Mouse (Mus musculus): ENCODE measurements around the gene Arpc4. TPM values are rescaled to one million over a fixed set of nuclear protein-coding genes. Genes with fewer than 3 reads are reported as not detected.
A peak's percentile ranks its signal among the peaks of the same experiment; 100 is the strongest.

The Arpc4 gene
- polyA plus RNA-seq, 1 experiment from 2014 or later = 440 TPM

- Histone ChIP-seq H3K9me3 (ENCODE audit: control insufficient read depth, low read length) (no peaks in the 10 kb centered on the region), H3K9ac (ENCODE audit: low read depth, low read length) (peak overlapping the region; percentile 73), H3K4me1 (ENCODE audit: control insufficient read depth, insufficient read depth, low read depth, low read length) (peaks cover 7% of the 10 kb centered on the region), H3K4me3 (ENCODE audit: low read length) (peak overlapping the region; percentile 49), H3K36me3 (ENCODE audit: control insufficient read depth, insufficient read depth, low read length) (peaks cover 32% of the 10 kb centered on the region), H3K27me3 (replicated peaks; ENCODE audit: control insufficient read depth, insufficient read depth, low read length) (no peaks in the 10 kb centered on the region), H3K27ac (ENCODE audit: low read depth, low read length) (peak overlapping the region; percentile 81), H3K4me2 (ENCODE audit: low read length) (peak overlapping the region; percentile 80)
- peak; percentile 73; the same call in 1 of the 2 replicates for ATAC-seq
- WGBS = 22% methylated on average over 10 of the region's 10 CpGs
Observed at GRCm38 (mm10) chr6:113392015-113392386, 14.1 kb downstream of the Arpc4 start.

DNA sequence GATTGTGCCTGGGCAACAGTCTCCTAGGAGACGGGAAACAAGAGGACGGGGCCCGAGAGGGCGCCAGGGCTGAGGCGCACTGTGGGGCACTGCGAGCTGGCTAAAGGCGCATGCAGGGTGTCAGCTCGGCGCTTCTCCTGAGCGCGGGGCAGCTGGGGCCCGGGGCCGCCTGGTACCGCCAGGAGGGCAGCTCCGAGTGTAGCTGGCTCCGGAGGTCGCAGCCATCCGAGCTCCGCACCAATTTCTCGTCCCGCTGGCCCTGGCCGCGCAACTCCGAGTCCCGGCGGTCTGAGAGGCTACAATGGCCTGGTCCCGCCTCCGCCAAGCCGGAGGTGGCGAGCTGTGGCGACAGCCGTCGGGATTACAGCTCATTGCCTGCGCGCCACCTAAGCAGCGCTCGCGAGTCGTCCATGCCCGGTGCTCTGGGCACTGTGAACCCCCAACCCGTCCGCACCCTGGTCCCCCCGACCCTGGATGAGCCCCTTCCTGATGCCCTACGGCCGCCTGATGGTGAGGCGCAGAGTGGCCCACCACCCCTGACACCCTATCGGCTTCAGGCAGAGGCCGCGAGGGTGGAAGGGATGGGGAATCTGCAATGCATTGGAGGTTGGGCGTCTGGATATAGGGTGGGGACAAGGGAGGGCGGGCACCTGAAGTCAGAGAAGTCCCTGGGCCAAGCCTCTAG lies 14.6 kb downstream of the Arpc4 start:
- H3K4me3 ChIP-seq (ENCODE audit: low read length) = peak overlapping the region; percentile 49
- H3K4me1 ChIP-seq (ENCODE audit: control insufficient read depth, insufficient read depth, low read depth, low read length) = peaks cover 7% of the 10 kb centered on the region
- H3K9me3 ChIP-seq (ENCODE audit: control insufficient read depth, low read length) = no peaks in the 10 kb centered on the region
- H3K36me3 ChIP-seq (ENCODE audit: control insufficient read depth, insufficient read depth, low read length) = peaks cover 32% of the 10 kb centered on the region
- whole genome bisulfite sequencing = under 1% methylated on average over 42 of the region's 51 CpGs
- ATAC-seq = peak; percentile 93
- H3K9ac ChIP-seq (ENCODE audit: low read depth, low read length) = peak overlapping the region; percentile 73
- H3K27ac ChIP-seq (ENCODE audit: low read depth, low read length) = peak overlapping the region; percentile 81
- no peaks in the 10 kb centered on the region for H3K27me3 ChIP-seq (replicated peaks; ENCODE audit: control insufficient read depth, insufficient read depth, low read length)
- peak overlapping the region; percentile 80 for H3K4me2 ChIP-seq (ENCODE audit: low read length)

- H3K4me1 ChIP-seq (ENCODE audit: control insufficient read depth, insufficient read depth, low read depth, low read length) = peaks cover 7% of the 10 kb centered on the region
- 91% methylated on average over 6 of the region's 6 CpGs for whole genome bisulfite sequencing
- H3K9me3 ChIP-seq (ENCODE audit: control insufficient read depth, low read length) = no peaks in the 10 kb centered on the region
- ATAC-seq = no peak
- H3K27me3 ChIP-seq (replicated peaks; ENCODE audit: control insufficient read depth, insufficient read depth, low read length) = no peaks in the 10 kb centered on the region
- no peak overlapping the region for H3K4me2 ChIP-seq (ENCODE audit: low read length)
- no peak overlapping the region for H3K27ac ChIP-seq (ENCODE audit: low read depth, low read length)
- no peak overlapping the region for H3K4me3 ChIP-seq (ENCODE audit: low read length)
- H3K36me3 ChIP-seq (ENCODE audit: control insufficient read depth, insufficient read depth, low read length) = peaks cover 20% of the 10 kb centered on the region
- H3K9ac ChIP-seq (ENCODE audit: low read depth, low read length) = no peak overlapping the region
Observed at GRCm38 (mm10) chr6:113393951-113394350, 16.0 kb downstream of the Arpc4 start.

GRCm38 (mm10) chr6:113394811-113395210 lies 16.9 kb downstream of the Arpc4 start:
- Histone ChIP-seq H3K9ac (ENCODE audit: low read depth, low read length) (no peak overlapping the region), H3K27me3 (replicated peaks; ENCODE audit: control insufficient read depth, insufficient read depth, low read length) (no peaks in the 10 kb centered on the region), H3K27ac (ENCODE audit: low read depth, low read length) (no peak overlapping the region), H3K4me2 (ENCODE audit: low read length) (no peak overlapping the region), H3K9me3 (ENCODE audit: control insufficient read depth, low read length) (no peaks in the 10 kb centered on the region), H3K4me3 (ENCODE audit: low read length) (no peak overlapping the region), H3K36me3 (ENCODE audit: control insufficient read depth, insufficient read depth, low read length) (peaks cover 13% of the 10 kb centered on the region), H3K4me1 (ENCODE audit: control insufficient read depth, insufficient read depth, low read depth, low read length) (peaks cover 7% of the 10 kb centered on the region)
- 94% methylated on average over 11 of the region's 11 CpGs for WGBS
- ATAC-seq = no peak

GRCm38 (mm10) chr6:113395501-113395900 lies 17.6 kb downstream of the Arpc4 start:
- H3K36me3 ChIP-seq (ENCODE audit: control insufficient read depth, insufficient read depth, low read length) = peaks cover 9% of the 10 kb centered on the region
- no peaks in the 10 kb centered on the region for H3K27me3 ChIP-seq (replicated peaks; ENCODE audit: control insufficient read depth, insufficient read depth, low read length)
- 97% methylated on average over 6 of the region's 6 CpGs for WGBS
- no peak overlapping the region for H3K9ac ChIP-seq (ENCODE audit: low read depth, low read length)
- no peak overlapping the region for H3K4me3 ChIP-seq (ENCODE audit: low read length)
- H3K4me1 ChIP-seq (ENCODE audit: control insufficient read depth, insufficient read depth, low read depth, low read length) = peaks cover 7% of the 10 kb centered on the region
- ATAC-seq = no peak
- H3K4me2 ChIP-seq (ENCODE audit: low read length) = no peak overlapping the region
- no peak overlapping the region for H3K27ac ChIP-seq (ENCODE audit: low read depth, low read length)
- H3K9me3 ChIP-seq (ENCODE audit: control insufficient read depth, low read length) = no peaks in the 10 kb centered on the region

DNA sequence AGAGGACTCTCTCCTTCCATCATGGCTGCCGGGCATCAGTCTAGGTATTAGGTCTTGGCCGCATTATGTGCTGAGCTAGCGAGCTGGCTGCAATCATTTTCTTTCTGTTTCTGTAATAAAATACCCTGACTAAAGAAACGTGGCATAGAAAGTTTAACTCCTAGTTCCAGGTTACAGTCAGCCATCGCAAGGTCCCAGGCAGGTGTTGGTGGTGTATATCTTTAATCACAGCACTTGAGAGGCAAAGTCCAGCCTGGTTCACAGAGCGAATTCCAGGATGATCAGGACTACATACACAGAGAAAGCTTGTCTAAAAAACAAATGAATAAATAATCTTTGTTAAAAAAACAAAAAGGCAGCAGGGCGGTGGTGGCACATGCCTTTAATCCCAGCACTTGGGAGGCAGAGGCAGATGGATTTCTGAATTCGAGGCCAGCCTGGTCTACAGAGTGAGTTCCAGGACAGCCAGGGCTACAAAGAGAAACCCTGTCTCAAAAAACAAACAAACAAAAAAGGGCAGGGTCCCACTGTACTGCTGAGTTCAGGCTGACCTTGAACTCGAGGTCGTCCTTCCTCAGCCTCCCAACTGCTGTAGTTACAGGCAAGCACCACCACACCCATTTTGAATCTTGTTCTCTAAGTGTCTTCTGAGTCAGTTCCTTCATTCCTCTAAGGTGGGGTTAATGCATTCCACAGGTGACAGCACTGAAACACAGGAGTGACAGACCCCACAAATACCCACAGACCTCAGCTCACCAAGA lies 18.5 kb downstream of the Arpc4 start:
- Histone ChIP-seq H3K36me3 (ENCODE audit: control insufficient read depth, insufficient read depth, low read length) (peaks cover 5% of the 10 kb centered on the region; the same call in 1 of the 2 replicates), H3K27me3 (replicated peaks; ENCODE audit: control insufficient read depth, insufficient read depth, low read length) (no peaks in the 10 kb centered on the region), H3K4me3 (ENCODE audit: low read length) (no peak overlapping the region), H3K27ac (ENCODE audit: low read depth, low read length) (no peak overlapping the region), H3K9ac (ENCODE audit: low read depth, low read length) (no peak overlapping the region), H3K9me3 (ENCODE audit: control insufficient read depth, low read length) (no peaks in the 10 kb centered on the region), H3K4me1 (ENCODE audit: control insufficient read depth, insufficient read depth, low read depth, low read length) (peaks cover 7% of the 10 kb centered on the region), H3K4me2 (ENCODE audit: low read length) (no peak overlapping the region)
- 88% methylated on average over 10 of the region's 10 CpGs for WGBS
- ATAC-seq = no peak

DNA sequence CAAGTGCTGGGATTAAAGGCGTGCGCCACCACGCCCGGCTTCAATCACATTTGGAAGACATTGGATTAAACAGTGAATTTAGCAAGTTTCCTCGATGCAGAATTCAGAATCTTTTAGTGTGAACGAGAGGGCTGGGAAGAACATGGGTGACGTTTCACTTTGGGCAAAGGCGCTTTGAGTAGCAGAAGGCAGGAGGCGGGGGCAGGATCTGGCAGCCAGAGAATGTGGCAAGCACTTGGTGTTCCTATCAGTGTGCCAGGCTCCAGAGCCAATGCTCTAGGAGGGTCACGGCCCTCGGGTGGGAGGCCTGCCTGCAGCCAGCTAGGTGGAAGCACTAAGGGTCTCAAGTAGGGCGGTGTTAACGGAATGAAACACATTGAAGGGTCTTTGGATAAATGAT lies 24.2 kb downstream of the Arpc4 start:
- no peak overlapping the region for H3K4me2 ChIP-seq (ENCODE audit: low read length)
- no peaks in the 10 kb centered on the region for H3K9me3 ChIP-seq (ENCODE audit: control insufficient read depth, low read length)
- no peak overlapping the region for H3K27ac ChIP-seq (ENCODE audit: low read depth, low read length)
- H3K4me1 ChIP-seq (ENCODE audit: control insufficient read depth, insufficient read depth, low read depth, low read length) = no peaks in the 10 kb centered on the region
- no peak overlapping the region for H3K4me3 ChIP-seq (ENCODE audit: low read length)
- H3K9ac ChIP-seq (ENCODE audit: low read depth, low read length) = no peak overlapping the region
- 89% methylated on average over 13 of the region's 13 CpGs for WGBS
- H3K36me3 ChIP-seq (ENCODE audit: control insufficient read depth, insufficient read depth, low read length) = no peaks in the 10 kb centered on the region
- no peak for ATAC-seq
- no peaks in the 10 kb centered on the region for H3K27me3 ChIP-seq (replicated peaks; ENCODE audit: control insufficient read depth, insufficient read depth, low read length)

- Histone ChIP-seq H3K27ac (ENCODE audit: low read depth, low read length) (no peak overlapping the region), H3K9ac (ENCODE audit: low read depth, low read length) (no peak overlapping the region), H3K4me3 (ENCODE audit: low read length) (no peak overlapping the region), H3K9me3 (ENCODE audit: control insufficient read depth, low read length) (no peaks in the 10 kb centered on the region), H3K4me1 (ENCODE audit: control insufficient read depth, insufficient read depth, low read depth, low read length) (no peaks in the 10 kb centered on the region), H3K4me2 (ENCODE audit: low read length) (no peak overlapping the region), H3K27me3 (replicated peaks; ENCODE audit: control insufficient read depth, insufficient read depth, low read length) (no peaks in the 10 kb centered on the region), H3K36me3 (ENCODE audit: control insufficient read depth, insufficient read depth, low read length) (no peaks in the 10 kb centered on the region)
- 72% methylated on average over 12 of the region's 12 CpGs for WGBS
- 0 out of 2 replicates have a peak, but pooled peaks have one; percentile 20 for ATAC-seq
Observed at GRCm38 (mm10) chr6:113404649-113405448, 26.9 kb downstream of the Arpc4 start.

GRCm38 (mm10) chr6:113405483-113405882 lies 27.6 kb downstream of the Arpc4 start:
- Histone ChIP-seq H3K4me3 (ENCODE audit: low read length) (no peak overlapping the region), H3K9me3 (ENCODE audit: control insufficient read depth, low read length) (no peaks in the 10 kb centered on the region), H3K27ac (ENCODE audit: low read depth, low read length) (no peak overlapping the region), H3K9ac (ENCODE audit: low read depth, low read length) (no peak overlapping the region), H3K4me2 (ENCODE audit: low read length) (no peak overlapping the region), H3K4me1 (ENCODE audit: control insufficient read depth, insufficient read depth, low read depth, low read length) (no peaks in the 10 kb centered on the region), H3K27me3 (replicated peaks; ENCODE audit: control insufficient read depth, insufficient read depth, low read length) (no peaks in the 10 kb centered on the region), H3K36me3 (ENCODE audit: control insufficient read depth, insufficient read depth, low read length) (no peaks in the 10 kb centered on the region)
- 90% methylated on average over 6 of the region's 6 CpGs for WGBS
- no peak for ATAC-seq

Data from hindbrain, embryonic 16.5 days (tissue).